Mouse (Mus musculus) lung, adult 2 months (tissue): ENCODE results near the gene Tex48. TPM values are rescaled to one million over a fixed set of nuclear protein-coding genes. Genes with fewer than 3 reads are reported as not detected.

ENCODE experiments used
- DNase-seq: peaks from one replicate; pipeline ENCODE4 v3.0.0; 2022
- H3K4me1 ChIP-seq: fragments of 200-500 bp; 2 replicates; pipeline ENCODE4 v1.6.1; 2011; ENCODE audit warnings: low read length; ENCODE audit not compliant: control insufficient read depth, insufficient read depth
- H3K4me3 ChIP-seq: fragments of 200-500 bp; replicated peaks from 2 replicates; pipeline ENCODE3; 2011; ENCODE audit warnings: low read depth, mild to moderate bottlenecking, control low read depth, low read length; ENCODE audit errors: extremely low read depth
- CTCF ChIP-seq: fragments of 200-500 bp; IDR thresholded peaks from 2 replicates; pipeline ENCODE4 v1.5.1; 2011; ENCODE audit warnings: mild to moderate bottlenecking, low read length, control low read depth; ENCODE audit not compliant: insufficient read depth
- POLR2A ChIP-seq: fragments of 200-500 bp; IDR thresholded peaks from 2 replicates; pipeline ENCODE4 v1.6.1; 2011; ENCODE audit warnings: low read depth, mild to moderate bottlenecking, control low read depth, low read length, borderline replicate concordance; ENCODE audit errors: extremely low read depth
- WGBS: fragments of 180-500 bp; shearing (Covaris S2); methylation state at CpG from one replicate; pipeline ENCODE4 v1.1.7; 2018; 5-methylcytosine and 5-hydroxymethylcytosine counted together
- polyA plus RNA-seq: library from polyadenylated mRNA; depleted of rRNA; stranded (reverse); fragments of >200 nt; gene quantifications from 2 replicates; pipeline ENCODE4 v1.2.3, GENCODE M21; 2012; rRNA removed

Tex48 gene
- polyA plus RNA-seq, 1 experiment, result not detected

DNA sequence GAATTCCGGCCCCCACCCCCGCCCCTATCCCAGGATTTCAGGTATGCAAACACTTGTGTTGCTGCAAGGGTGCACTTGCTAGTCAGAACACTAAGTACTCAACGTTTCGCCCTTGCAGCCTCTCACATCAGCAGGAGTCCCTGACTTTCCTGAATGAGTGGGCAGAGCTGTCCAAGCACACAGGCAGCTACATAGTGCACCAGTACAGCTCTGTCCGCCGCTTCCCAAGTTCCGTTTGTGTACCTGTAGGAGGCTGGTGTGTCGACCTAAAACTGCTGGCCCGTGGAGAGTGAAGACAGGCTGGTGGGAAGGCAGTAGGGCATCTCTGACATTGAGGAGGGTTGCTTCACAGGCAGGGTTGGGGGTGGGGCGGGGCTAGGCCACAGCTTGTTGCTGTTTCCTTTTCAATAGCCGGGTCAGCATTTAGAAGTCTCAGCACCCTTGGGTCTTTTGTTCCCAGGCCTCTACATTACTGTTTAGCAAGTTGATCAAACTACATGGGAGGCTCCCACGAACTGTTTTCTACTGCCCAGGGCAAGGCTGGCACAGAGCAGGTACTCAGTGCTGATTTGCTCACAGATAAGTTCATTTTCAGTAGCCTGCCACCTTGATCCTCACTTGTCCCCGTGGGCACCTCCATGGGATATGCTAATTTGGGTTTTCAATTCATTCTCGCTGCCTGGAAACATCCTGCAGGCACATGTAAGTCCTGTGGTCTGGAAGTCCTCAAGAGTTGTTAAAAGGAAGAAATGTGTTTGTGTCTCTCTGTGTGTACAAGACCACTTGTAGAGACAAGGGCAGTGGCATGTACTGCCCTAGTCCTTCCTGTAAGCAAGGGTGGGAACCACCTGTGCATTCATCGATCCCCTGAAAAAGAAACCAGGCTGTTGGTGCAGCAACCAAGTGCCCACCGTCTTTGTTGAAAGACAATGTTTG is 64.8 kb downstream of the Tex48 start:
- WGBS, result 47% methylated on average over 16 of the region's 16 CpGs
- no peak overlapping the region for H3K4me3 ChIP-seq
- peaks cover 14% of the 10 kb centered on the region for H3K4me1 ChIP-seq
- TF ChIP-seq POLR2A, result peak; percentile 39; the same call in 1 of the 2 replicates
- no peak for TF ChIP-seq CTCF
- DNase-seq, result no peak

Other genes with a start within 250 kb of the Tex48 start
- gene Akna, start 219.1 kb downstream of the Tex48 start, polyA plus RNA-seq, result 22.2 and 22.7 TPM in 2 replicates
- 6.4 and 7.8 TPM in 2 replicates for gene Whrn, start 126.4 kb downstream of the Tex48 start, polyA plus RNA-seq
- gene Atp6v1g1, start 77.7 kb downstream of the Tex48 start, polyA plus RNA-seq, result 48.3 and 56.6 TPM in 2 replicates
- gene Tmem268, start 63.6 kb downstream of the Tex48 start, polyA plus RNA-seq, result 11.2 and 15.2 TPM in 2 replicates
- gene Gm11213, start 17.2 kb downstream of the Tex48 start, polyA plus RNA-seq, result not detected in 2 replicates
- not detected in 2 replicates for gene Gm11214, start 41.0 kb upstream of the Tex48 start, polyA plus RNA-seq
- gene Tnfsf15, start 122.7 kb upstream of the Tex48 start, polyA plus RNA-seq, result 0.56 and 0.57 TPM in 2 replicates
- 0.11 and 0.18 TPM in 2 replicates for gene Tnfsf8, start 238.9 kb upstream of the Tex48 start, polyA plus RNA-seq